Mouse (Mus musculus) liver, embryonic 15.5 days (tissue): Measurements from ENCODE around the gene Ceacam16. TPM values are rescaled to one million over a fixed set of nuclear protein-coding genes. Genes with fewer than 3 reads are reported as not detected.

Experiments
- ATAC-seq: fragments of 200-750 bp; cut with Nextera tagmentation; 2 replicates; pipeline ENCODE4 v1.8.0; 2017; ENCODE audit warnings: moderate number of reproducible peaks, mild to moderate bottlenecking, moderate library complexity; ENCODE audit not compliant: insufficient read depth
- H3K27ac ChIP-seq: fragments of 300-500 bp; sonication (generic); replicated peaks from 2 replicates; pipeline ENCODE4 v1.5.1; 2015; ENCODE audit warnings: mild to moderate bottlenecking, inconsistent platforms
- H3K27me3 ChIP-seq: fragments of 300-500 bp; sonication (generic); 2 replicates; pipeline ENCODE4 v1.6.1; 2015; ENCODE audit warnings: mild to moderate bottlenecking, inconsistent platforms
- H3K36me3 ChIP-seq: fragments of 300-500 bp; sonication (generic); replicated peaks from 2 replicates; pipeline ENCODE4 v1.6.1; 2015; ENCODE audit warnings: moderate library complexity, mild to moderate bottlenecking, inconsistent platforms
- H3K4me1 ChIP-seq: fragments of 300-500 bp; sonication (generic); replicated peaks from 2 replicates; pipeline ENCODE4 v1.6.1; 2015; ENCODE audit warnings: inconsistent platforms
- H3K4me2 ChIP-seq: fragments of 300-500 bp; sonication (generic); 2 replicates; pipeline ENCODE4 v1.6.1; 2015; ENCODE audit warnings: moderate library complexity, mild to moderate bottlenecking, inconsistent platforms
- H3K4me3 ChIP-seq: fragments of 300-500 bp; sonication (generic); replicated peaks from 2 replicates; pipeline ENCODE4 v1.5.1; 2015; ENCODE audit warnings: mild to moderate bottlenecking, inconsistent platforms
- H3K9ac ChIP-seq: fragments of 300-500 bp; sonication (generic); 2 replicates; pipeline ENCODE4 v1.6.1; 2015; ENCODE audit warnings: moderate library complexity, mild to moderate bottlenecking, inconsistent platforms
- H3K9me3 ChIP-seq: fragments of 300-500 bp; sonication (generic); replicated peaks from 2 replicates; pipeline ENCODE4 v1.6.1; 2016; ENCODE audit warnings: inconsistent platforms
- WGBS: fragments of 180-500 bp; shearing (Covaris S2); methylation state at CpG from one replicate; pipeline ENCODE4 v1.1.7; 2015; ENCODE audit warnings: mixed read lengths; ENCODE audit not compliant: insufficient replicate concordance; 5-methylcytosine and 5-hydroxymethylcytosine counted together
- polyA plus RNA-seq: library from polyadenylated mRNA; unstranded; fragments of >200 nt; fragmentation: Nextera tagmentation; extraction: Ambion mirVana; gene quantifications from 2 replicates; pipeline ENCODE4 v1.2.1, GENCODE M21; 2015

Gene Ceacam16
- not detected in 2 replicates for polyA plus RNA-seq

DNA sequence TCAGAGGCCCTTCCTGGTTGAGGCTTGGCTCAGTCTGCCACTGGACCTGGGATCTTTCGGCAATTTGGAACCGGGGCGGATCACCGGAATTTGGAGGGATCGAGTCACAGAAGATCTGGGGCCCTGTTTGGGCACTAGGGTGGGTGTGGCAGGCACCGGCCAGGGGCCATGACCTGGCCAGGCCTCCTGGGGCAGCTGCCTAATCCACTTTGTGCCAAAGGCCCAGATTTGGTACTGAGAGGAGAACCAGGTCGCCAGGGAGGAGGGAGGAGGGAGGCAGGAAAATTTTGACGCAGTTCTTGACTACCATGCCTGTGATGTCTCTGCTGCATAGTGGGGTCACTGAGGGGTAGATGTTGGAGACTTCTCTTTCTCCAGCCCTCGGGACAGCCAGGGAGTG, at the start of gene Ceacam16:
Ceacam16 (minus strand) TSS at position 101 of the 400 bp plus-strand sequence.
- no peak within 1 kb of the TSS for H3K9ac ChIP-seq
- no peak within 1 kb of the TSS for H3K27ac ChIP-seq
- no peak for ATAC-seq
- no peaks in the 10 kb centered on the region for H3K36me3 ChIP-seq
- 62% methylated on average over 9 of the region's 9 CpGs for WGBS
- H3K4me3 ChIP-seq = no peak within 1 kb of the TSS
- no peak within 1 kb of the TSS for H3K4me2 ChIP-seq
- H3K4me1 ChIP-seq = peaks cover 2% of the 10 kb centered on the region
- H3K9me3 ChIP-seq = no peaks in the 10 kb centered on the region
- no peaks in the 10 kb centered on the region for H3K27me3 ChIP-seq

DNA sequence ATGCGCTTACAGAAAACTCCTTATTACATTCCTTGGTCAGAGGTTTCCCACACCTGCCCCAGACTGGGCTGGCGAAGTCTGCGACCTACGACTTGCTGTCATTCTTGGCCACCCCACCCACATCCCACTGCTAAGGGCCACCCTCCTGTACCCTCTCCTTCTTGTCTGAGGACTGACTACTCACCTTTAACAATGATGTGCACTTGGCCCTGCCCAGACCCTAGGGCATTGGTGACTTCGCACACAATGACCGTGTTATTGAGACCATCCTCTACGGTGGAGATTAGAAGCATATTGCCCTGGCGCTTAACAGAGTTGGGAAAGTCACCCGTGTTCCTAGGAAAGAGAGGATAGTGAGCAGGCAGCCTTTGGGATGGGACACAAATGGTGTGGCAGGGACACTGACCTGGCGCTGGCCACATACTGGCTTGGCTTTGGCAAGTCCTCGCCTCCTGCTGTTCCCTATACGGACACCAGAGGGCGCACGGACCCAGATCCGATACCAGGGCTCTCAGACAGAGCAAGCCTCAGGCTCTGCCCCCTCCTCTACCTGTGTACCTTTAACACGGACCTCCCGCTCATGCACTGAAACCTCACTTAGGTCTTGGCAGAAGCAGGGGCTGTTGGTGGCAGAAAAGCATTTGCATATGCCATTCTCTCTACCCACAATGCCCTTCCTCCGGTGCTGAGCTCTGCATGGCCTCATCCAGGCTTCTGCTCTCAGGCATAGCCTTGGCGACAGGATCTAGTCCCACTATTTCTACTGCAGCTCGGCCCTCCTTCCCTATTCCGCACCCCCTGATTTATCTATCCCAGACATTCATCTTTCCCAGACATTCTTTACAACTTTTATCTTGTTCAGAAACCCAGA, 49.6 kb upstream of the Ceacam16 start:
- Histone ChIP-seq H3K9me3 (no peaks in the 10 kb centered on the region), H3K4me3 (no peak overlapping the region), H3K4me1 (no peaks in the 10 kb centered on the region), H3K27ac (no peak overlapping the region), H3K4me2 (no peak overlapping the region), H3K36me3 (peaks cover 10% of the 10 kb centered on the region), H3K9ac (no peak overlapping the region), H3K27me3 (no peaks in the 10 kb centered on the region)
- ATAC-seq = no peak
- WGBS = 45% methylated on average over 21 of the region's 21 CpGs

DNA sequence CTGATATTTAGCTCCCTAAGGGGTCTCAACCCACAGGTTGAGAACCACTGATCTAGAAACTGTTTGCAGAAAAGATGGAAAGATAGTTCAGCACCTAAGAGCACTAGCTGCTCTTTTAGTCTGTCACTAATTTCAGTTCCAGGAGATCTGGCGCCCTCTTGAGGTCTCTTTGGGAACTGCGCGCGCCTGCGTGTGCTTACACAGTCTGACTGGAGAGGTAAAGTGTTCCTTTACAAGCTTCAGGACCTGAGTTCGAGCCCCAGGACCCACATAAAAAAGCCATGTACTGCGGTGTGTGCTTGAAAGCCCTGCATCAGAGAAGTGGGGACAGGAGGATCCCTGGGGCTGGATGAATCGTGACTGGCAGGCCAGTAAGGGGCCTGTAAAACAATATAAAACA, 28.8 kb upstream of the Ceacam16 start:
- Histone ChIP-seq H3K9ac (no peak overlapping the region), H3K27me3 (no peaks in the 10 kb centered on the region), H3K9me3 (no peaks in the 10 kb centered on the region), H3K36me3 (no peaks in the 10 kb centered on the region), H3K4me2 (no peak overlapping the region), H3K4me1 (no peaks in the 10 kb centered on the region), H3K4me3 (no peak overlapping the region), H3K27ac (no peak overlapping the region)
- ATAC-seq = no peak
- 25% methylated on average over 8 of the region's 8 CpGs for WGBS

DNA sequence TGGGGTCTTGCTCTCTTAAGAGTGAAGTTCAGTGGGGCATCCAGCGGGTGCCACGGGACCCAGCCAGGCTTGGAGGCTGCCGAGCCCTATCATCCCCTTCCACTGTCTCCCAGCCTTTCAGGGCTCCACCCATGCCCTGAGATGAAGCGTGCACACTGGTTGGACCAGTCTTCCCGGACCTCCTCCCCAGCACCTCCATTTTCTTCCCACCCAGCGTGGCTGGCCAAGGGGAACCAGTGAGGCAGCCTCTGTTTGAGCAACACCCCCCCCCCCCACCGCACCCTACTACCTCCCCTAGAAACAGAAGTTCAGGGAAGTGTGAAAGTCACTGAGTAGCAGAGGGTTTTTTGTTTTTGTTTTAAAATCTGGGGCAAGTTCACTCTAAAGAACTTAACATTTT, 26.8 kb upstream of the Ceacam16 start, which contains the start of gene Ceacam19:
Ceacam19 (minus strand) TSS at position 117 of the 400 bp plus-strand sequence.
- Histone ChIP-seq H3K4me2 (no peak within 1 kb of the TSS), H3K9me3 (no peaks in the 10 kb centered on the region), H3K27me3 (no peaks in the 10 kb centered on the region), H3K4me1 (no peaks in the 10 kb centered on the region), H3K4me3 (no peak within 1 kb of the TSS), H3K9ac (no peak within 1 kb of the TSS), H3K27ac (no peak within 1 kb of the TSS), H3K36me3 (no peaks in the 10 kb centered on the region)
- no peak for ATAC-seq
- WGBS = 37% methylated on average over 7 of the region's 7 CpGs

DNA sequence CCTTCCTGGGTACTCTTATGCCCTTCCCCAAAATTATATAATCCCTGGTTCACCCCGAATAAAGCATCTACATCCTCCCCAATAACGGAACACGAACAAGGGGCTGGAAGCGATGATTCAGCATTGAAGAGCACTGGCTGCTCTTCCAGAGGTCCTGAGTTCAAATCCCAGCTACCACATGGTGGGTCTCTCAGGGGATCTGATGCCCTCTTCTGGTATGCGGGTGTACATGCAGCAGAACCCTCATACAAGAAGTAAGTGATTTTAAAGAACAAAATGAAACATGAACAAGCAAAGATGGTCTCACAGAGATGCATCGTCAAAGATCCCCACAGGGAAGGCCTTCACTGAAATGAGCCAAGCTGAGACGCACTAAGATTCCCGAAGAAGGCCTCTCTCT, 19.7 kb upstream of the Ceacam16 start:
- no peak overlapping the region for H3K4me3 ChIP-seq
- H3K36me3 ChIP-seq = no peaks in the 10 kb centered on the region
- H3K27ac ChIP-seq = no peak overlapping the region
- H3K9me3 ChIP-seq = no peaks in the 10 kb centered on the region
- no peak overlapping the region for H3K4me2 ChIP-seq
- no peaks in the 10 kb centered on the region for H3K27me3 ChIP-seq
- ATAC-seq = no peak
- WGBS = 59% methylated on average over 8 of the region's 8 CpGs
- H3K9ac ChIP-seq = no peak overlapping the region
- H3K4me1 ChIP-seq = 0 out of 2 replicates have a peak, but pooled peaks cover 6% of the 10 kb centered on the region

DNA sequence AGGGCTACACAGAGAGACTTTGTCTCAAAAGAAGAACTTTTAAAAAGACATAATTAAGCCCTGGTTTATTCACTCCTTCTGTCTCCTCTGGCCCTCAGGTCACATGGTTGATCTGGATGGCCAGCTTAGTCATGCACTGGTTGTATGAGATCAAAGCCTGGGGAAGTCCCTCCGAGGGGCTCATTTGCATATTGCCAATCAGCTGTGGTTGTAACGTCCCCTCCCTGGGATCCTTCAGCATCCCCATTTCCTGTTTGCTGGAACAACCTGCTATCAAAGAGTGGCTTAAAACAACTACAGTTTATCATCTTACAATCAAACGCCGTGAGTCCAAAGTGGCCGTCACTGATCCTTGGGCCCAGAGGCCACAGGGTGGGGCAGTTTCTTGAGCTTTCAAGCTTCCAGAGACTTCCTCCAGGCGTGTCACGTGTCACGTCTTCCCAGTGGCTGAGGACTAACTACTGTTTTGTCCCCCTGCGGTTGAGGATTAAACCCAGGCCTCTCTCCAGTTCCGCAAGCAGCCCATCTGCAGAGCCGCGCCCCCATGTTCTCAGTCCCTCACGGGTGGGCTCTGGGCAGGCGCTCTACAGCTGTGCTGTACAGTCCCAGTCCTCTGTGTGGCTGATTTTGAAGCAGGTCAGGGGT, 15.8 kb upstream of the Ceacam16 start:
- H3K27ac ChIP-seq = no peak overlapping the region
- no peaks in the 10 kb centered on the region for H3K9me3 ChIP-seq
- H3K4me1 ChIP-seq = 0 out of 2 replicates have a peak, but pooled peaks cover 8% of the 10 kb centered on the region
- H3K36me3 ChIP-seq = no peaks in the 10 kb centered on the region
- 20% methylated on average over 14 of the region's 14 CpGs for WGBS
- peak overlapping the region; percentile 7; the same call in 1 of the 2 replicates for H3K4me2 ChIP-seq
- no peak overlapping the region for H3K9ac ChIP-seq
- H3K27me3 ChIP-seq = no peaks in the 10 kb centered on the region
- no peak overlapping the region for H3K4me3 ChIP-seq
- ATAC-seq = 0 out of 2 replicates have a peak, but pooled peaks have one; percentile 16

DNA sequence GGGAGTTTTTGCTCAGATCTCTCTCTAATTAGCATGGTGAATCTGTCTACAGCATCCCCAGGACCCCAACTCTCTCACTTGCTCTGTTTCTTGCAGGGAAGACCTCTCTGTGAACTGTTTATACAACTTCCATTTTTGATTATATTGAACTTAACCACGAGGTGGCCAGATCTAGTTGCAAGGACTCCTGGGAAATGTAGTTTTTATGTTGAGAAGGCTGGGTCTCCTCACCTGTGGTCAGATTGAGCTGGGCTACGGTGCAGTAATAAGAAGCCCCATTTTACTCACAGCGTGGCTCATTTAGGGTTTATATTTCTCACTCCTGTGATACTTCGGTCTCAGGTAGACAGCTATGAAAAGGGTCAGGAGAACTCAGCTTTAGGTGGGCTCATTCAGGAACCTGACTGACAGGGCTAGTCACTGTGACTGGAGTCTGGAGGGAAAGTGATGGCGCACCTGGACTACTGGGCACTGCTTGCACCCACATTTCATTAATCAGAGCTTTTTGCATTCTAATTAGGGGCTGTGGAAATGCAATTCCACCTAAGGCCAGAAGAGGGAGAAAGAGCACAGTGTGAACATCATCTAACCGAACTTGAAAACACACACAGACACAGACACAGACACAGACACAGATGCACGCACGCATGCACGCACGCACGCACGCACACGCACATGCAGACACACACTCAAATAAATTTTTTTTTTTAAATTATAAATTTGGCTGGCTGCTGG, 15.0 kb upstream of the Ceacam16 start:
- WGBS = 29% methylated on average over 13 of the region's 13 CpGs
- ATAC-seq = peak; percentile 33; the same call in 1 of the 2 replicates
- H3K27ac ChIP-seq = no peak overlapping the region
- no peaks in the 10 kb centered on the region for H3K9me3 ChIP-seq
- no peak overlapping the region for H3K9ac ChIP-seq
- peaks cover 14% of the 10 kb centered on the region; the same call in 1 of the 2 replicates for H3K4me1 ChIP-seq
- 0 out of 2 replicates have a peak overlapping the region, but pooled peaks have one; percentile 7 for H3K4me2 ChIP-seq
- no peak overlapping the region for H3K4me3 ChIP-seq
- no peaks in the 10 kb centered on the region for H3K27me3 ChIP-seq
- H3K36me3 ChIP-seq = no peaks in the 10 kb centered on the region

DNA sequence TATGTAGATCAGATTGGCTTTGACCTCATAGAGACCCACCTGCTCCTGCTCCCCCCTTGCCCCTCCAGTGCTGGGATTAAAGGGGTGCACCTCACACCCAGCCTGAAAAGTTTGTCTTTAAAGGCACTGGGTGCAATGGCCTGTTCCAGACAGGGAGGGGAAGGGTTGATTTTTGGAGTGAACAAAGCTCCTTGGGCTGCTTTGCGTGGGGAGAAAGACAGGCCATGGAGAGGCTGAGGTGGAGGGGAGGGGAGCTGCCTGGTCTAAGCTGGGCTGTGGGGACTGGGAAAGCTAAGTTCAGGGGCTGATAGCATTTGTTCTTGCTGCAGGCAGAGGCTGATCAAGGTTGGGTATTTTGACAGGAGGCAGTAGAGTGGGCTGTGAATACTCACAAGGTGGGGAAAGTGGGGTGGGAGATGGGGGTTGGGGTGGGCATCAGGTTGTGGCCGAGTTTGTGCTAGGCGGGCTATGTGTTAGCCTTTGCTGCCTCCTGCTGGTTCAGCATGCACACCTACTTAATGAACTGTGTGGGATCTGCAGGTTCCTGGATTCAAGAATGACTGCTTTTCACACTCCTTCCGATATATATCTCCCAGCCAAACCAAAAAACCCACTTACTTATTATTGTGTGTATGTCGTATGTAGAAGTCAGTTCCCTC, 11.0 kb upstream of the Ceacam16 start:
- Histone ChIP-seq H3K4me3 (no peak overlapping the region), H3K4me2 (no peak overlapping the region), H3K9ac (no peak overlapping the region), H3K27me3 (no peaks in the 10 kb centered on the region), H3K27ac (no peak overlapping the region), H3K36me3 (no peaks in the 10 kb centered on the region), H3K4me1 (peaks cover 14% of the 10 kb centered on the region; the same call in 1 of the 2 replicates), H3K9me3 (no peaks in the 10 kb centered on the region)
- 17% methylated on average over 5 of the region's 5 CpGs for WGBS
- ATAC-seq = no peak

DNA sequence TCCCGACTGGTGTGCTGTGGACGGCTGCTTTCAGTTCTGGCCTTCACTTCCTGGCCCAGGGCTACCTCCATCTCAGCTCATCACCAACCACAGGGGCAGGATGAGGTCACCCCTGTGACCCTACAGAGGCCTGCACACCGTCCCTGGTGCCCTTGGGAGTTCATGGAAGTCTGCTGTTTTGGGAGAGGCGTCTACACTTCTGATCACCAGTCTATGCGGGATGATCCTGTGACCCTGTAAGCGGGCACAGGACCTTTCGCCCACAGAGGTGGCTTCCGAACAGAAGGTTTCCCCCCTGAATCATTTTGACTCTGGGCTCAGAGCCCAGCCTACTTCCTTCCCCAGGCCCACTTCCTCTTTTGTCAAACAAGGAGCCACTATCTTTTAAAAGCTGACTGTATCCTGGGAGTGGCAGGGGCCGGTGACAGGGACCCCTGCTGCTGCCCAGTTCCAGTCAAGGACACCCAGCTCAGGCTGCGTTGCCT, 10.1 kb upstream of the Ceacam16 start:
- Histone ChIP-seq H3K4me3 (no peak overlapping the region), H3K27ac (peak overlapping the region; percentile 53), H3K4me2 (no peak overlapping the region), H3K36me3 (no peaks in the 10 kb centered on the region), H3K27me3 (no peaks in the 10 kb centered on the region), H3K9ac (no peak overlapping the region), H3K4me1 (peaks cover 12% of the 10 kb centered on the region), H3K9me3 (no peaks in the 10 kb centered on the region)
- WGBS = 11% methylated on average over 10 of the region's 10 CpGs
- ATAC-seq = no peak

DNA sequence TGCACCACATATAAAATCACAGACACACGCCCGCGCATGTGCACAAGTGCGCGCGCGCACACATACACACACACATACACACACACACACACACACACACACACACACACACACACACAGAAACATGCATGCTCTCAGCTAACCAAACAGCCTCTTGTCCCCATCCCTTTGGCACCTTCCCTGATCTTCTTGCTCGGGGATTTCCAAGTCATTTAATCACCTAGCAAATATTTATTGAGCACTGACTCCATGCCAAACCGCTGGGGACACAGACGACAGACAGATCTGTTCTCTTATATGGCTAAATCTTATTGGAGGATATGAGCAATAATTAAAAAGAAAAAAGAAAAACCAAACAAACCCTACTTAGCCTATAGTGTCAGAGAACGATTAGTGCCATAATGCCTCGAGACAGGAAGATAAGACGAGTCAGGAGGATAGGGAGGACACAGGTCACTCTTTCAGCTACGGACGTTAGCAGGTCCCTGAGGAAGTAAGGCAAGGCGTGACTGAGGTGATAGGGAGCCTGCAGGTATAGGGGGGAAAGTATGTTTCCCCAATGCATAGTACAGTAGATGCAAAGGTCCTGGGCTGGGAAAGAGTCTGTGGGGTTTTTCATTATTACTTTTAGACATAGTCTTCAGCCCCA, 6.8 kb upstream of the Ceacam16 start:
- no peaks in the 10 kb centered on the region for H3K36me3 ChIP-seq
- peaks cover 14% of the 10 kb centered on the region for H3K4me1 ChIP-seq
- H3K4me2 ChIP-seq = no peak overlapping the region
- H3K27ac ChIP-seq = no peak overlapping the region
- H3K9ac ChIP-seq = no peak overlapping the region
- 76% methylated on average over 16 of the region's 16 CpGs for WGBS
- no peak overlapping the region for H3K4me3 ChIP-seq
- H3K9me3 ChIP-seq = no peaks in the 10 kb centered on the region
- no peak for ATAC-seq
- H3K27me3 ChIP-seq = no peaks in the 10 kb centered on the region
